Comparison of ENCODE assay signal across 13 mouse cellular contexts in the genomic region with DNA sequence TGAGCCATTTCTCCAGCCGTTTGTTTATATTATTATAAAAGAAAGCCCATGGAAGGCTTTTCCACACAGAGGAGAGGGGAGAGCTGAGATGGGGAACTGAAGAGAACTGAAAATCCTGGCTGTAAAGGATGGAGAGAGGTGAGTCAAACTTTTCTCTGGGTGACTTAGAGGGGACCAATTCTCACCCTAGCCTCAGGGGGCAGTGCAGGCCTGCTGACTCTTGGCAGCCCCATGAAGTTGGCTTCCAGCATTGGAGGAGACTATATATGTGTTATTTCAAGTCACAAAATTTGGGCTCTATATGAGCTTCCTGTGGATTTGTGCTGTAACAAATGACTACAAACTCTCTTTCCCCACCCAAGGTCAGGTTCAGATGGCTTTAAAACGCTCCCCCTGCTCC. TPM values are rescaled to one million over a fixed set of nuclear protein-coding genes. Genes with fewer than 3 reads are reported as not detected.
DNase-seq lines count a peak whose midpoint lies in the region; ATAC-seq and TF ChIP-seq lines count a peak whose summit lies in the region.
"Had no signal": no experiment of that assay in that cellular context is flagged by ENCODE, and none has a peak within 500 bp of the region (broad histone marks: within the 10 kb centered on the region; RNA-seq: fewer than 3 reads in every experiment).

No protein-coding gene starts in this region.

- no peaks in the 10 kb centered on the region for H3K4me1 ChIP-seq in forebrain, postnatal 0 days (ENCODE audit: insufficient read depth)
- H3K4me1 ChIP-seq in forebrain, embryonic 15.5 days: no peaks in the 10 kb centered on the region
- H3K4me1 ChIP-seq in liver, embryonic 14.5 days (replicated peaks; ENCODE audit: control insufficient read depth in 2 of 2, insufficient read depth in 2 of 2, low read length in 1 of 2): no peaks in the 10 kb centered on the region
- H3K4me1 ChIP-seq in liver, embryonic 12.5 days: no peaks in the 10 kb centered on the region
- H3K4me1 ChIP-seq: liver, embryonic 13.5 days had no signal

- H3K4me3 ChIP-seq in forebrain, postnatal 0 days (ENCODE audit: low read depth, low read length): no peak overlapping the region
- no peak overlapping the region for H3K4me3 ChIP-seq in forebrain, embryonic 15.5 days
- H3K4me3 ChIP-seq in liver, embryonic 14.5 days (ENCODE audit: insufficient read depth in 1 of 2, low read depth in 2 of 2, low read length in 2 of 2): no peak overlapping the region
- no peak overlapping the region for H3K4me3 ChIP-seq in liver, embryonic 12.5 days
- H3K4me3 ChIP-seq: liver, embryonic 13.5 days had no signal

- no peak overlapping the region for H3K9ac ChIP-seq in forebrain, postnatal 0 days
- H3K9ac ChIP-seq in forebrain, embryonic 15.5 days (replicated peaks): no peak overlapping the region
- H3K9ac ChIP-seq in liver, embryonic 14.5 days (replicated peaks): no peak overlapping the region
- no peak overlapping the region for H3K9ac ChIP-seq in liver, embryonic 12.5 days
- H3K9ac ChIP-seq: liver, embryonic 13.5 days had no signal

- peak; percentile 41 for TF ChIP-seq CTCF in forebrain, postnatal 0 days (IDR thresholded peaks at IDR 0.05; ENCODE audit: low read depth)
- peak; percentile 58 for TF ChIP-seq CTCF in liver, embryonic 14.5 days (IDR thresholded peaks at IDR 0.05; ENCODE audit: low read depth)

- no peak for DNase-seq in forebrain, postnatal 0 days
- DNase-seq in liver, embryonic 14.5 days (ENCODE audit: low read depth in 3 of 3, low spot score in 3 of 3): no peak
- DNase-seq in ES-CJ7 (ENCODE audit: low read depth, low spot score): peak; percentile 21
- no peak for DNase-seq in frontal cortex, postnatal 14 days (ENCODE audit: low spot score in 2 of 2)
- DNase-seq in retina, embryonic 14.5 days (ENCODE audit: low spot score): no peak
- DNase-seq: cerebellum, adult 11 months; liver, embryonic 13.5 days; right cerebral cortex, postnatal 4 days had no signal

- no peaks in the 10 kb centered on the region for H3K9me3 ChIP-seq in forebrain, postnatal 0 days (ENCODE audit: low read length)
- H3K9me3 ChIP-seq in forebrain, embryonic 15.5 days: no peaks in the 10 kb centered on the region
- no peaks in the 10 kb centered on the region for H3K9me3 ChIP-seq in liver, embryonic 14.5 days (ENCODE audit: control insufficient read depth, low read length)
- H3K9me3 ChIP-seq in liver, embryonic 12.5 days (replicated peaks): no peaks in the 10 kb centered on the region
- H3K9me3 ChIP-seq: G1E; liver, embryonic 13.5 days had no signal

- no peak for ATAC-seq in forebrain, postnatal 0 days
- ATAC-seq in forebrain, embryonic 15.5 days (replicated peaks): no peak
- no peak for ATAC-seq in liver, embryonic 14.5 days (ENCODE audit: insufficient read depth)
- no peak for ATAC-seq in liver, embryonic 12.5 days
- ATAC-seq in hematopoietic stem cell, adult 5-6 weeks (replicated peaks in 1 of 2; ENCODE audit: insufficient read depth in 1 of 2, low FRiP score in 2 of 2, low TSS enrichment in 1 of 2, low read depth in 1 of 2, poor library complexity in 2 of 2, severe bottlenecking in 2 of 2): peak; percentile 74 to 87
- ATAC-seq: hindbrain, embryonic 16.5 days had no signal

- TF ChIP-seq EP300 in liver, embryonic 14.5 days (IDR thresholded peaks at IDR 0.05; ENCODE audit: low read depth): no peak

- no peak overlapping the region for H3K27ac ChIP-seq in forebrain, postnatal 0 days (ENCODE audit: low read depth, low read length)
- H3K27ac ChIP-seq in forebrain, embryonic 15.5 days (replicated peaks): no peak overlapping the region
- no peak overlapping the region for H3K27ac ChIP-seq in liver, embryonic 14.5 days
- H3K27ac ChIP-seq in liver, embryonic 12.5 days: no peak overlapping the region
- H3K27ac ChIP-seq: liver, embryonic 13.5 days had no signal

- H3K36me3 ChIP-seq in forebrain, postnatal 0 days (ENCODE audit: insufficient read depth): no peaks in the 10 kb centered on the region
- 0 out of 2 replicates have a peak, but pooled peaks cover 5% of the 10 kb centered on the region for H3K36me3 ChIP-seq in forebrain, embryonic 15.5 days
- H3K36me3 ChIP-seq in liver, embryonic 14.5 days (replicated peaks; ENCODE audit: control insufficient read depth, insufficient read depth, low read depth): no peaks in the 10 kb centered on the region
- H3K36me3 ChIP-seq in liver, embryonic 12.5 days: peaks cover 5% of the 10 kb centered on the region; the same call in 1 of the 2 replicates

- H3K27me3 ChIP-seq in forebrain, postnatal 0 days (ENCODE audit: insufficient read depth, low read length): no peaks in the 10 kb centered on the region
- H3K27me3 ChIP-seq in forebrain, embryonic 15.5 days: no peaks in the 10 kb centered on the region
- no peaks in the 10 kb centered on the region for H3K27me3 ChIP-seq in liver, embryonic 14.5 days (ENCODE audit: control insufficient read depth, insufficient read depth, low read length)
- H3K27me3 ChIP-seq in liver, embryonic 12.5 days (replicated peaks): no peaks in the 10 kb centered on the region
- H3K27me3 ChIP-seq: liver, embryonic 13.5 days had no signal

- no peak overlapping the region for H3K4me2 ChIP-seq in forebrain, postnatal 0 days (ENCODE audit: low read depth)
- no peak overlapping the region for H3K4me2 ChIP-seq in forebrain, embryonic 15.5 days (replicated peaks)
- H3K4me2 ChIP-seq in liver, embryonic 14.5 days (ENCODE audit: low read depth): no peak overlapping the region
- H3K4me2 ChIP-seq in liver, embryonic 12.5 days: no peak overlapping the region
- H3K4me2 ChIP-seq: liver, embryonic 13.5 days had no signal

- 78% methylated on average over 2 of the region's 2 CpGs for WGBS in forebrain, postnatal 0 days
- 91% methylated on average over 2 of the region's 2 CpGs for WGBS in forebrain, embryonic 15.5 days
- 49% methylated on average over 2 of the region's 2 CpGs for WGBS in liver, embryonic 14.5 days (ENCODE audit: insufficient replicate concordance)
- WGBS in liver, embryonic 12.5 days (ENCODE audit: insufficient replicate concordance): 68% methylated on average over 2 of the region's 2 CpGs

RNA-seq across cellular contexts. Expression of gene Sdc1, which starts 8.5 kb away (rescaled TPM):
- 12.4 and 19.4 TPM in 2 replicates for total RNA-seq in forebrain, postnatal 0 days (2014; rRNA removed)
- polyA plus RNA-seq in forebrain, postnatal 0 days (2015; fragmentation: Nextera tagmentation; extraction: Ambion mirVana): 15.2 and 17.7 TPM in 2 replicates
- 28.7 and 28.8 TPM in 2 replicates for polyA plus RNA-seq in forebrain, embryonic 15.5 days (2015; fragmentation: Nextera tagmentation; extraction: Ambion mirVana)
- polyA plus RNA-seq in liver, embryonic 14.5 days (2012; rRNA removed): 12.6 and 16.8 TPM in 2 replicates
- 15.5 and 15.8 TPM in 2 replicates for polyA plus RNA-seq in liver, embryonic 14.5 days (2014; fragmentation: Nextera tagmentation; extraction: Ambion mirVana)
- polyA plus RNA-seq in liver, embryonic 12.5 days (2016; fragmentation: Nextera tagmentation; extraction: Ambion mirVana): 27.7 and 30.2 TPM in 2 replicates
- total RNA-seq in hematopoietic stem cell, adult 5-6 weeks (2017): 13.6 and 23.5 TPM in 2 replicates

Comparison
In these comparisons a context has a peak if more than half of its experiments do, and no peak if none do; other contexts are left out.
1. ATAC-seq: peak in hematopoietic stem cell, adult 5-6 weeks (2 of 2); none in forebrain, postnatal 0 days (single experiment), forebrain, embryonic 15.5 days (single experiment), liver, embryonic 14.5 days (single experiment) and liver, embryonic 12.5 days (single experiment).